Mouse (Mus musculus) left cerebral cortex, adult 18-20 months (tissue): Measurements from ENCODE around the gene Mog. TPM values are rescaled to one million over a fixed set of nuclear protein-coding genes. Genes with fewer than 3 reads are reported as not detected.

Source experiments
- DNase-seq, 2 experiments: peaks; one replicate each; pipeline ENCODE4 v3.0.0; 2021 to 2022; ENCODE audit warnings: low spot score in 2 of 2, mixed read lengths in 1 of 2
- long read RNA-seq, 2 experiments: library from polyadenylated mRNA; stranded (forward); transcript quantifications; one replicate each; pipeline ENCODE4 v2.0.0; 2021
- total RNA-seq, 2 experiments: library from RNA; stranded (reverse); gene quantifications; 2 replicates each; pipeline ENCODE4 v1.2.3; 2021

Gene Mog
- 10 to 100 TPM; 21.3 to 24.8 TPM for total RNA-seq
- long read RNA-seq, experiment 1, partial matches to known transcripts, result 1 of 4 reads
- long read RNA-seq, experiment 1, other reads (novel, unspliced or antisense), result 3 of 4 reads
- long read RNA-seq, experiment 2, partial matches to known transcripts, result 0 of 2 reads
- long read RNA-seq, experiment 2, other reads (novel, unspliced or antisense), result 1 of 2 reads

DNA sequence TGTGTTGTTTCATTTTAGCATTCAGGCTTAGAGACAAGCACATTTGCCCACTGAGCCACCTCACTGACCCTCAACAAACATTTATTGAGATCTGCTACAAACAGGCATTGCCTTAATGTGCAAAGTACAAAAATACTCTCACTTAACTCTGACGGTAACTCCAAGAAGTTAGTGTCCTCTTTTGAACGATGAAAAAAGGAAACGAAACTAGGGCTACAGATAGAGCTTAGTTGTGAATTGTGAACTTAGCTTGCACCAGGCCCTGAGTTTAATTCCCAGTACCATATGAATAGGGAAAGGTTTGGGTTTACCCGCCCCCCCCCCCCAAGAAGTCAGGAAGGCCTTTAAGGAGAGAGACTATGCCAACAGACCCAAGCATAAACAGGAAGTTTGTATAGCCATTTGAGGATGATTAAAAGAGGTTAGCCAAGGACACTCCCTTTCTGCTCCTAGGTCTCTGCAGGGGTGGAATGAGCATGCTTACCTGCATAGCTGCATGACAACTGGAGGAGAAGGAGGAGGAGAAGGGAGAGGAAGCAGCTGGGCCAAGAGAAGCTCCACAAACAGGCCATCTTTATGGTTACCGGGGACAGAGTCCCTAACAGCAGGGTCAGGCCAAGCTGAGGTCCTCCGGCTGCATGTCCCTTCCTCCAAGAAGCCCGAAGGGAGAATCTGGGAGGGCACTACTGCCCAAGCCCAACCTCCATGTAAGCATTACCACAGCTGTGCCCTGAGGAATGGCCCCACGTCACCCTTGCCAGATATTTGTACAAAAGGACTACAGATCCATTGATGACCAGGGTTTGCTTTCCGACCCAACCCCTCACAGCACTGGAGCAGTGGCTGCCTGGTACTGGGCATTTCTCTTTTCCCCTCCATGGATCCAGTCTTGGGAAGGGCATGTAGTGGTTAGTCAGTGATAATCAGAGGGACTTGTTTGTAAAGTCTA, at the start of gene Mog:
Gene Mog, minus strand, starts transcription at position 771 of the 949 bp plus-strand sequence.
- DNase-seq, result peak in 1 of 2 experiments; percentile 22

DNA sequence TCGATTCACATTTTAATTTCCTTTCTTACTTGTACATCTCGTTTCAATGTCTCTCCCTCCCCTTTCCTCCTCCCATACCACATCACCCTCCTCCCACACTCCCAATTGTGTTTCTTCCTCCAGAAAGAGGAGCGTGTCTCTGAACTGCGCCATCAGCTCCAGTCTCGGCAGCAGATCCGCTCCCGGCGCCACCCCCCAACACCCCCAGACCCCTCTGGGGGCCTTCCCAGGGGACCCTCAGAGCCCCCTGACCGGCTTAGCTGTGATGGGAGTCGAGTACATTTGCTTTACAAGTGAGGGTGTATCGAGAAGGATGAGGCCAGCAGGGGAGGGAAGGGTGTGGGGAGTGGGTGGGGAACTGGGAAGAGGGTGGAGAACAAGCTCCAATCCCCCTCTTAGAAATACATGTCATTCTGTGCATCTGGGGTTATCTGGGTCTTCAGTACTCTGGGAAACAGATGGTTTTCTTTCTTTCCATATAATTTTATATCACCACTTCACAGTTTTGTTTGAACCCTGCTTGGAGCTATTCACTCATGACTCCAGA, 49.6 kb upstream of the Mog start:
- DNase-seq, result no peak

DNA sequence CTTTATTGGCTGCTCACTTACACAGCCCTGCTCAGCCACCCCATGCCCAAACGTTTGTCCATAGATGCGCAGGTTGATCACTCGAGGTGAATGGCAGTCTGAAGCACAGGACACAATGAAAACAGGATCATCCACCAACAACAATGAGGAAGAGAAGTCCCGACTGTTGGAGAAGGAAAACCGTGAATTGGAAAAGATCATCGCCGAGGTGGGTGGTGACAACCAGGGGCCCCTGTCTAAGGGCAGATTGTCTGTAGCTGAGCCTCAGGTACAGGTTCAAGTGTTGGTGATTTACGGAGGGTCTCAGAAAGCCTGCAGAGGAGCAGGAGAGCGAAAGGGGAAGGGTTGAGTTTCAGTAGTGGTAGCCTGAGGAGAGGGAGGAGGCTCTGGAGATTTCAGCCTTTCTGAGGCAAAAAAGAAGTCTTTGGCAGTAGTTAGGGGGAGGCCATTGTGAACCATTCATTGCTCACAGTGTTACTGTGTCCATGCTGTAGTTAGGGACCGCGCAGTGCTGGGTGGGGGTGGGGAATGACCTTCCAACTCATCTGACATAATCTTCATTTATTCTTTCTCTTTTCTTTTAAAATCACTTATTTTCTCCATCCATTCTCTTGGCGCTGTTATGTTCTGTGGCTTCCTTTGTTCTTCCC, 49.0 kb upstream of the Mog start:
- DNase-seq, result no peak

DNA sequence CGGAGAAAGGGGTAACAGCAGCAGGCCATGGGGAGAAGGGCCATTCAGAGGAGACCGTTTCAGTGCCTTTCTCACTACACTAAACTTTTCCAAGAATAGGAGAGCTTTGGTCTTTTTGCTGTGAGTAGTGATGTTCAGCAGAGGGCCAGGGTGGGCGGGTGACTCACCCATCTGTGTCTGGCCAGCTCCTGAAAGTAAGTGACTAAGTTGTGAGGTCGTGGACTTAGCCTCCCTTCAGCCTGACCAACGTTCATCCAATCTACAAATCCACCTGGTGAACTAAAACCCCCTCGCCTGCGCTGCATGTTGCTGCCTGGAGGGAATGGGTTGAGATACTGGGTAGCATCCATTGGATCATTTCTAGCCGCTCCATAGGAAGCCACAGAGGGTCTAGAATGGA, 46.9 kb upstream of the Mog start:
- no peak for DNase-seq

DNA sequence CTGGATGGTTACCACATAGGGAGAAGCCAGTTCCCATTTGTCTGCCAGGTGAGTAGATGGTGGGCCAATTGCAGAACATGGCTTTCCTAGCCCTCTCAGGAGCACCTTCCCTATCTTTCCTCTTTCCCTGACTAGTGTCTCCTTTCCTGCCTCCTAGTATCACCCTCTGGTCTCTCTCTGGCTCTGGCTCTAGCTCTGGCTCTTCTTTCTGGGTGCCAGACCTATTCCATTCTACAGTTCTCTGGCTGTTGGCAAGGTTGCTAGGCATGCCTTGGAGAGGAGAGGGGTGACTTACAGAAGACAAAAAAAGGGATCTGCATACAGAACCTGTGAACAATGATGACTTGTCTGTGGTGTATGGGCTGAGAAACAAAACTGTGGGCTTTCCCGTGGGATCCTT, 44.7 kb upstream of the Mog start:
- DNase-seq, result no peak

DNA sequence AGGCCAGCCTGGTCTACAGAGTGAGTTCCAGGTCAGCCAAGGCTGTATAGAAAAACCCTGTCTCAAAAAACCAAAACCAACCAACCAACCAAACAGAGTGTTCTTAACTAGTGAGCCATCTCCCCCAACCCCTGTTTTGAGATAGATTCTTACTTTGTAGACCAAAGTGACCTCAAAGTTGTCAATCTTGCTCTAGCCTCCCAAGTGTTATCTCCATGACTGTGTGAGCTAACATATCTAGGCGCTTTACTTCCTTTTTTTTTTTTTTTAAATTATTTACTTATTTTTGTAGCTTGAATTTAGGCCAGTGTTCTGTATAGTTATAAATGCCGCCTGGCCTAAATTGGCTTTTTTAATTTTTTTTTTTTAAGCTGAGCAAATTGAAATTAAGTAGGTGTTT, 42.8 kb upstream of the Mog start:
- DNase-seq, result no peak

DNA sequence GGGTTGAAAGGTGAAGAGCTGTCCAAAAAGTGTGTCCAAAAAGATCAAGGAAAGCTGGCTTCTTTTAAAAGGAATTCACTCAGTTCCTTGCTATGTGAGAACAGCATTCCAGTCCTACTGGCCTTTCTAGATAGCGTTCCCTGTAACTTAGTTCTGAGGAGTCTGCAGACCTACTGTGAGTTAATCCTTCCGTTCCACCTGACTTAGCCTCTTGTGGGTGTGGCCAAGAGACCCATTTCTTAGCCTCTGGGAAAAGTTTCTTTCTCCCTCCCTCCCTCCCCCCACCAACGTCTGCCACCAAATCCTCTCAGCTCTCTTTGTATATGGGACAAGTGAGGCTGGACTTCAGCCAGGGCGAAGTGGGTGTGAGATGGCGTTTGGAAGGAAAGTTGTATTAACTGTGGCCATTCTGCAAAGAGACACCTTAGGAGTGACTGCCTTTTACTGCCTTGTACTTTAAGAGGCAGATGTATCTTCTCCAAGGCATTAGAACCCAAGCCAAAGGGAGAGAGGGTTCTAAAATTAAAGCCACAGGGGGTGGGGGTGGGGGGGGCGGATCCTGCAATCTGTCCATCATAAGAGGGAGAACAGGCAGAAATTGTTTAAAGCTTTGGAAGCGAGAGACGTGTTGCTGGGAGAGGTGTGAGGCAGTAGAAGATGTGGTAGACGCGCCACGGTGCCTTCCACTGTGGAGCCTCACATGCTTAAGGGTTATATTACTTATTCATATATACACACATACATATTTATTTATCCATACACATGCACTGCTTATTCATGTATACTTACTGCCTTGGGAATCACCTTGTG, 40.7 kb upstream of the Mog start:
- DNase-seq, result no peak

DNA sequence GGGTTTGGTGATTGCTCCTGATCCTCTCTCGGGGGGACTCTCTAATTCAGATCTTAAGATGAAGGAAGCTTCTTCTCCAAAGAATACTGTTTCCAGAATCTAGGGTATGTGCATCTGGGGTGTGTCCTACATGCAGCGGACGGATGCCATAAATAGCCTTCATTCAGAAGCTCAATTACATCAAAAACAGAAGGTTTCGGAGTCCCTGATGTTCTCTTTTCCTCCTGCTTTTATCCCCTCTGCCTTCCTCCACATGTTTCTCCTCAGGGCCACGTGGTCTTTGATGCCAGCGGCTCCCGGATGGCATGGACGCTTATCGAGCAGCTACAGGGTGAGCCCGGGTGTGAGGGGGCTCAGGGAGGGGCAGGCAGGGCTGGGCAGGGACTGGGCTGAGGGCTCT, 39.9 kb upstream of the Mog start:
- DNase-seq, result no peak

DNA sequence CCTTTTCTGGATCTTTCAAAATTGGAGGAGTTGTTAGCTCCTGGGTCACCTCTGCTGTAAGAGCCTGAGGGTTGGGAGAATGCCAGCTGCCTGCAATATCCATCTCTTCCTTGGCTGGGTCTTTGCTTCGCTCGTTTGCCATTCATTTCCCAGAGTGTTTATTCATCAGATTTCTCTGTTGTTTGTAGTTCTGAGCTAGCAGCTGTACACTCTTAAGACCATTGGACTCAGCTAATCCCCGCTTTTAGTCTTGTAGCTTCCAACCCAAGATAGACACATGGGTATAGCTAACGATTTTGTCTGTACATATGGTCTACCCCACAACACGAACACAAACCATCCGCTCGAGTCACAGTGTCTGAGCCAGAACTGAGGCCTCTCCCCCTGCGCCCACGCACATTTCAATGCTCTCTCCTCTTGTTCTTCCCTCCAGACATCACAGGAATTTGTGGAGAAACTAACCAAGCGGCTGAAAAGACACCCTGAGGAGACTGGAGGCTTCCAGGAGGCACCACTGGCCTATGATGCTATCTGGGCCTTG, 39.0 kb upstream of the Mog start:
- DNase-seq, result peak; percentile 55 to 78

DNA sequence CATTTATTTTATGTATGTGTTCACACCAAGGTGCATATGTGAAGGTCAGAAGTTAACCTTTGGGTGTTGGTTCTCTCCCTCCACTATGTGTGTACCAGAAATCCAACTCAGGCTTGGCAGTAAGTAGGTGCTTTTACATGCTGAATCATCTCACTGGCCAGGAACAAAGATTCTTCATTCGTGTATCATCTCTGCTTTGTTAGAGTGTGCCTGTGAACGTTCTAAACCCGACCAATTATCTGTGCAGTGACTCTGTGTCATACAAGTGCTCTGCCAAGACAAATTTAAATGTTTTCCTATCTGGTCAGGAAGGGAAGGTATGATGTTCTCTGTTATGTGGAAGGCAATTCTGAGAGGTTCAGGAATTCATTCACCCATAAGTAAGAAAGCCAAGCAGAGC, 38.2 kb upstream of the Mog start:
- no peak for DNase-seq

DNA sequence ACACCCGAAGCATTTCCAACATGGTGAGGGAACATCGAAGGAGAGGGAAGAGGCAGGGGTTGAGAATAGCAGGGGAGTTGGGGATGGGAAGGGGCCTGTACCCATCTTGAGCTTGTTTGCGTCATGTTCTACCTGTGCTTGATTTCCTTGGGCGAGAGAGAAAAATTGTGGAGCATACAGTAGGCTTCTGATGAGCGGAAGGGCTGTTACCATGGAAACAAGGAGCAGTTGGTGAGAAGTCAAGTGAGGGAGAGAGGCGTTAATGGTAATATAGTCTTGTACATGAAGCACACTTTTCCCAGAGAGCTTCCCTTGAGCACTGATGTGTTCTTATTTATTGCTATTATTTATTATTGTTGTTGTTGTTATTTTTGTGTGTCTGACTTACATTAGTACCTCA, 33.8 kb upstream of the Mog start:
- DNase-seq, result no peak

DNA sequence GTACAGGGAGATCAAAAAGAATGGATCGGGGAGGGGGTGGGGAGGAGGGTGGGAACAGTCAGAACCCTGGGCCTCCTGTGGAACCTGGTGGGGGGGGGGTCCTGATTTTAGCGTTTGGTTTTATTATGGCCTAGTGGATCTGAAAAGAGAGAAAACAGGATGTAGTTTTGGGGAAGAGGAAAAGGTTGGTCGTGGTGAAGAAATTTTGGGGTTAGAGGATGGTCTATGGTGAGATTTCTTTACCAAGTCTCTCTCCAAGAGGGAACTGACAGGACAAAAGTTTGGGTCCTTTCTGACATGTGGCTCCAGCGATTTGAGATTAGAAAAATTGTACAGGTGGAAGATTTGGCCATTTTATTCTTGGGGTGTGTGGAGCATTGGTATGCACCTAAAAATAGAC, 28.5 kb upstream of the Mog start:
- DNase-seq, result no peak

DNA sequence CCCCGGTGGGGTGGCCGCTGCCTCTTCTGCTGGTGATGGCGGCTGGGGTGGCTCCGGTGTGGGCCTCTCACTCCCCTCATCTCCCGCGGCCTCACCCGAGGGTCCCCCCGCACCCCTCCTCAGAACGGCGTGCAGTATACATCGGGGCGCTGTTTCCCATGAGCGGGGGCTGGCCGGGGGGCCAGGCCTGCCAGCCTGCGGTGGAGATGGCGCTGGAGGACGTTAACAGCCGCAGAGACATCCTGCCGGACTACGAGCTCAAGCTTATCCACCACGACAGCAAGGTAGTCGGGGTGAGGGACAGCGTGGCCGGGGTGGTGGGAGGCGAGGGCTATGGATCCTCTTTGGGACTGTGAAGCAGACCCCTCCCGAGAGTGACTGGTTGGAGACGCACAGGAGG, 27.7 kb upstream of the Mog start:
- DNase-seq, result peak in 1 of 2 experiments; percentile 54

DNA sequence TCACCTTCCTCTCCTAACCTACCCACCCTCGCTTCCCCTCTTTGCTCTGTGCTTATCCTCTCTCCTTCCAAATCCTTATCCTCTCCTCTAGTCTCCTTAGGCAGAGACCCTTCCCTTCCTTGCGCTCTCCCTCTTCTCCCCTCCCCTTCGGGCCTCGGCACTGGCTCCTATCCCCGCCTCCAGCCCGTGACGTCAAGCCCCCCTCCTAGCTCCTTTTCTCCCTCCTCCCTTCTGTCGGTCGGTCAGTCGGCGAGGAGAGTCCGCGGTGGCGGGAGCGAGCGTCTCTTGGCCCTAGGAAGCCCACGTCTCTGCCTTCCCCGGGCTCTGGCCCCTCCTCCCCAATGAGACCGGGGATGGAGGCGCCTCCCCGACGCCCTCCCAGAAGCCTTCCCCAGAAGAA, 27.2 kb upstream of the Mog start:
- peak; percentile 96 to 98 for DNase-seq

DNA sequence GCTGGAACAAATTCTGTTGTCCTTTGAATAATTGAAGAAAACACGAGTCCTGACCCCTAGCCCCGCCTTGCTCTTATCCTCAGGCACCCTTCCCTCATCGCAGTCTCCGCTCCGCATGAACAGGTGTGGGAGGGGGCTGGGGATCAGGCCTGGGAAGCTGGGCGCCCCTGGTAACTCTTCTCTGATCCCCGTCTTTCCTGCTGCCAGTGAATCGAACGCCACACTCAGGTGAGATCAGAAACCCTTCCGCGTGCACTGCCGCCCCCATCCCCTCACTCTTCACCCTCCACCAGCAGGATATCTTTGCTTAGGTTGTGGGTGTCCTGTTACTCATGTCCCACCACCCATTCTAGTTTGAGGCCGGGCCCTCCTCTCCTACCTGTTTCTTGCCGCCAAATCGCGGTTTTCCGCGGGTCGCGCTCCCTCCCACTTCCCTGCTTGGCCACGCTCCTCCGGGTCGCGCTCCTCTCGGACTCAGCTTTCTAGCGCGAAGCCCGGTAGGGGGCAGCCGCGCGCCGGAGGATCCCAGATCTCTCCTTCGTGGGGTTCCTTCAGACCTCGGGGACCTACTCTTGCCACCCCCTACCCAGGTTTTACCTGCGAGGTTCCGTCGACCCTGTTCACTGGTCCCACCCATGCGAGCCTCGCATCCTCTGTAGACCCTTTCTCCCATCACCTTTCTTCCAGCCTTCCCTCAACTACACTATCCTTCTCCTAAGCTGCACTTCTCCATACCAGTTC, 26.5 kb upstream of the Mog start:
- peak; percentile 85 to 86 for DNase-seq

DNA sequence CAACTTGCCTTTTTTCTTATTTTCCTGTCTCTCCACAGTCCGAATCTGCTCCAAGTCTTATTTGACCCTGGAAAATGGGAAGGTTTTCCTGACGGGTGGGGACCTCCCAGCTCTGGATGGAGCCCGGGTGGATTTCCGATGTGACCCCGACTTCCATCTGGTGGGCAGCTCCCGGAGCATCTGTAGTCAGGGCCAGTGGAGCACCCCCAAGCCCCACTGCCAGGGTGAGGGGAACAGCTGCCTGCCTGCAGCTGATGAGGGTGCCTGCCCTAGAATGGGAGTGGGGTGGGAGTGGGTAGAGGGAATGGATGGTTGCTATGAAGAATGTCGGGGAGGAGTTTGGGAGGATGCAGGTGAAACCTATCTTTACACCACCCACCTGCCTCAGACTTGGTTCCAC, 25.2 kb upstream of the Mog start:
- no peak for DNase-seq

DNA sequence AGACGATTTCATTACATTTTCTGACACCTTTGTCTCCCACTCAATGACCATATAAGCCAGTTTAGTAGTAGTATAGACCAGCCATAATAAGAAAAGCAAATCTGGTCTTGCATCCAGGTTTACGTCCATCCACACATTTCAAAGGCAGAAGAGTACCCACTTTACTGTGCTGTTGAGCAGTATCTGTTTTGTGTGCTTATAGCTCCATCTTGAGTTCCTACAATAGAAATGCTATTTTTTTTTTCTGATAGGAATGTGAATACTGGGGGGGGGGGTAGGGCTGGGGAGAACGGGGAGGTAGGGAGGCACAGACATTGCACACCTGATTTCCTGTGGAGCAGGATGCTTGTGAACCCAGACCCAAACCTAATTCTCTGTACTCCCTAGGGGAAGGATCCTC, 24.8 kb upstream of the Mog start:
- DNase-seq, result no peak

DNA sequence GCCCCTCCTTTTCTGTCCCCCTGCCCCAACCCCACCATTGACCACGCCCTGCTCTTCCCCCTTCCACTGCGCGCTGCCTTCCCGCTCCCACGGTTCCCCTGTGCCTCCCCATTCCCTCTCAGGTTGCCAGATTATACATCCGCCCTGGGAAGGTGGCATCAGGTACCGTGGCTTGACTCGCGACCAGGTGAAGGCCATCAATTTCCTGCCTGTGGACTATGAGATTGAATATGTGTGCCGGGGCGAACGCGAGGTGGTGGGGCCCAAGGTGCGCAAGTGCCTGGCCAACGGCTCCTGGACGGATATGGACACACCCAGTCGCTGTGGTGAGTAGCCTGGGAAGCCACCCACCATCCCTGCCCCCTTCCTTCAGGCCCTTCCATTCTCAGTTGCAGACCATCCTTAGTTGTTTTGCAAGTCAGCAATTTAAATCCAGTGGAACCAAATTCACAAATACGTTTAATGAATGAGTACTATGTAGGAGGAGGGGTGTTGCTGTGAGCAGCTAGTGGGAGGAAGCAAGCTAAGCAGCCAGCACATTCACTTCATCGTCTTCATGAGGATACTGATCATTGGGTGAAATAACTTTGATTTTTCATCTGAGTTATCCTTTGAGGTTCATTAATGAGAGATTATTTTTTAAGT, 24.3 kb upstream of the Mog start:
- no peak for DNase-seq

DNA sequence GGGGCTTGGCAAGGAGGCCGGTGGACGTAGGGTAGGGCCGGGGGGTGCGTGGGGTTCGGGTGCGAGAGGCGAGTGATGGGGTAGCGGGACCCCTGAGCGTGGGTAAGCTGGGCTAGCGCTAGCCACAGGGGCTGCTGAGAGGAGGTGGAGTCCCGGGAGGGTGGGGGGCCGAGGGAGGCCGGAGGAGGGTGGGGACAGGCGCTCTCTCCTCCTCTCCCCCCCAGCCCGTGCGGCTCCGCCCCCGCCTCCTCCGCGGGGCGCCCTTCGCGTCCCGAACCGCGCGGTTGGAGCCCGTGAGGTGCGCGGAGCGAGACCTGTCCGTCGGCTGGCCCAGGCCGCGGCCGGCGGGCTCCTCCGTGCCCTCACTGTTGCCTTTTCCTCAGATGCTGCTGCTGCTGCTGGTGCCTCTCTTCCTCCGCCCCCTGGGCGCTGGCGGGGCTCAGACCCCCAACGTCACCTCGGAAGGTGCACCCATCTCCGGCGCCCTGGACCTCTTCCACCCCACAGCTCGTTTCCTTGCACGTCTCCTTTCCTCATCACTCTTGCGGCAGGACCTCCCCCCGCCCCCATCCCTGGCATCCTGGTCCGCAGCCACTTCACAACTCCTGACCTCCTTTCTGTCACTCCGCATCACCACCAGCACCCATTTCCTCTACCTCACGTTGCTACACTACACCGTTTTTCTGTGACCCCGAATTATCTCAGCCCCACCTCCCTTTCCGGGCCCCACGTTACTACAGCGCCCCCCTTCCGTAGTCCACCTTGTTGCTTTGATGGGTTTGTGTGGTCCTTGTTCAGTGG, 23.3 kb upstream of the Mog start:
- peak; percentile 57 to 59 for DNase-seq
